Mouse (Mus musculus) lung, postnatal 0 days (tissue): ENCODE measurements around the gene Gm44973.

Experiments used
- CTCF ChIP-seq: IDR thresholded peaks from 2 replicates; pipeline ENCODE4 v1.5.1; 2016; ENCODE audit warnings: antibody characterized with exemption, mild to moderate bottlenecking
- EP300 ChIP-seq: IDR thresholded peaks from 2 replicates; pipeline ENCODE4 v1.6.1; 2016; ENCODE audit warnings: antibody characterized with exemption, mild to moderate bottlenecking, control low read depth

GRCm38 (mm10) chr7:5076931-5077330, 61.6 kb downstream of the Gm44973 start:
- no peak for TF ChIP-seq CTCF
- no peak for TF ChIP-seq EP300
